Mouse (Mus musculus): ENCODE data around the gene Klb. TPM values are rescaled to one million over a fixed set of nuclear protein-coding genes. Genes with fewer than 3 reads are reported as not detected.

The Klb gene
- total and polyA plus RNA-seq, 2 experiments from 2014 or later = 0.05 to 0.29 TPM

GRCm38 (mm10) chr5:65322165-65322564, 25.9 kb upstream of the Klb start:
- TF ChIP-seq CTCF (IDR thresholded peaks at IDR 0.05; ENCODE audit: low read depth) = no peak
- Histone ChIP-seq H3K4me2 (ENCODE audit: low read depth) (no peak overlapping the region), H3K9ac (no peak overlapping the region), H3K9me3 (ENCODE audit: low read length) (no peaks in the 10 kb centered on the region), H3K4me3 (ENCODE audit: low read depth, low read length) (no peak overlapping the region), H3K27me3 (ENCODE audit: insufficient read depth, low read length) (no peaks in the 10 kb centered on the region), H3K36me3 (ENCODE audit: insufficient read depth) (no peaks in the 10 kb centered on the region), H3K27ac (ENCODE audit: low read depth, low read length) (no peak overlapping the region), H3K4me1 (ENCODE audit: insufficient read depth) (no peaks in the 10 kb centered on the region)
- DNase-seq (no peak), ATAC-seq (no peak)
- 92% methylated on average over 10 of the region's 10 CpGs for WGBS

GRCm38 (mm10) chr5:65324271-65324670, 23.8 kb upstream of the Klb start:
- no peak for DNase-seq
- H3K4me1 ChIP-seq (ENCODE audit: insufficient read depth) = no peaks in the 10 kb centered on the region
- H3K27me3 ChIP-seq (ENCODE audit: insufficient read depth, low read length) = no peaks in the 10 kb centered on the region
- no peak for ATAC-seq
- no peak for TF ChIP-seq CTCF (IDR thresholded peaks at IDR 0.05; ENCODE audit: low read depth)
- H3K4me2 ChIP-seq (ENCODE audit: low read depth) = no peak overlapping the region
- no peak overlapping the region for H3K9ac ChIP-seq
- H3K9me3 ChIP-seq (ENCODE audit: low read length) = no peaks in the 10 kb centered on the region
- H3K36me3 ChIP-seq (ENCODE audit: insufficient read depth) = no peaks in the 10 kb centered on the region
- H3K27ac ChIP-seq (ENCODE audit: low read depth, low read length) = no peak overlapping the region
- no peak overlapping the region for H3K4me3 ChIP-seq (ENCODE audit: low read depth, low read length)
- 89% methylated on average over 3 of the region's 3 CpGs for WGBS

DNA sequence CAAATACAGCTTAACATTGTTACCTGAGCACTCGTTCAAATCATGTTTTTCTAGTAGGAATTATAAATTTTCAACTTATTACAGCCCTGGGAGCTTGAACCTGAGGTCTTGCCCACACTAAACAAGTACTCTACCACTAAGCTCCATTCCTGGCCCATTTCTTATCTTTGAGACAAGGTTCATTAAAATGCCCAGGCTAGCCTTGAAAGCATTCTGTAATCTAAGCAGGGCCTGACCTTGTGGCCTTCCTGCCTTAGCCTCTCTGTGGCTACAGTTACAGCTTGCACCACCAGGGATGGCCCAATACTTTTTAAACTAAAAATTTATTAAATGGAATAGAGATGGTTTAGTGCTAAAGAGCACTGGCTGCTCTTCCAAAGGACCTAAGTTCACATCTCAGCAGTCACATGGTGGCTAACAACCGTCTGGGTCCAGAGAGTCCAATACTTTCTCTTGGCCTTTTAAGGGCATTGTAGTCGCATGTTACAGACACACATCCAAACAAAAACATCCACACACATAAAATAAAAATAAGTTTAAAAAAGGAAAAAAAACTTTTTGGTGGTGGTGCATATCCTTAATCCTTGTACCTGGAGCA, 23.3 kb upstream of the Klb start:
- Histone ChIP-seq H3K27ac (ENCODE audit: low read depth, low read length) (no peak overlapping the region), H3K4me3 (ENCODE audit: low read depth, low read length) (no peak overlapping the region), H3K9ac (no peak overlapping the region), H3K36me3 (ENCODE audit: insufficient read depth) (no peaks in the 10 kb centered on the region), H3K4me1 (ENCODE audit: insufficient read depth) (no peaks in the 10 kb centered on the region), H3K9me3 (ENCODE audit: low read length) (no peaks in the 10 kb centered on the region), H3K27me3 (ENCODE audit: insufficient read depth, low read length) (no peaks in the 10 kb centered on the region), H3K4me2 (ENCODE audit: low read depth) (no peak overlapping the region)
- TF ChIP-seq CTCF (IDR thresholded peaks at IDR 0.05; ENCODE audit: low read depth) = no peak
- WGBS = 92% methylated on average over 3 of the region's 3 CpGs
- ATAC-seq (no peak), DNase-seq (no peak)

- DNase-seq (no peak), ATAC-seq (no peak)
- Histone ChIP-seq H3K27me3 (ENCODE audit: insufficient read depth, low read length) (no peaks in the 10 kb centered on the region), H3K4me1 (ENCODE audit: insufficient read depth) (no peaks in the 10 kb centered on the region), H3K9me3 (ENCODE audit: low read length) (no peaks in the 10 kb centered on the region), H3K4me3 (ENCODE audit: low read depth, low read length) (no peak overlapping the region), H3K9ac (no peak overlapping the region), H3K4me2 (ENCODE audit: low read depth) (no peak overlapping the region), H3K27ac (ENCODE audit: low read depth, low read length) (no peak overlapping the region), H3K36me3 (ENCODE audit: insufficient read depth) (no peaks in the 10 kb centered on the region)
- 84% methylated on average over 5 of the region's 5 CpGs for WGBS
- TF ChIP-seq CTCF (IDR thresholded peaks at IDR 0.05; ENCODE audit: low read depth) = no peak
These were observed 21.9 kb upstream of the Klb start for GRCm38 (mm10) chr5:65326212-65326611.

GRCm38 (mm10) chr5:65329971-65330370, 18.1 kb upstream of the Klb start:
- Histone ChIP-seq H3K4me1 (ENCODE audit: insufficient read depth) (no peaks in the 10 kb centered on the region), H3K9ac (no peak overlapping the region), H3K4me3 (ENCODE audit: low read depth, low read length) (no peak overlapping the region), H3K9me3 (ENCODE audit: low read length) (no peaks in the 10 kb centered on the region), H3K36me3 (ENCODE audit: insufficient read depth) (no peaks in the 10 kb centered on the region), H3K27ac (ENCODE audit: low read depth, low read length) (no peak overlapping the region), H3K4me2 (ENCODE audit: low read depth) (no peak overlapping the region), H3K27me3 (ENCODE audit: insufficient read depth, low read length) (no peaks in the 10 kb centered on the region)
- ATAC-seq (no peak), DNase-seq (no peak)
- WGBS = 88% methylated on average over 3 of the region's 3 CpGs
- TF ChIP-seq CTCF (IDR thresholded peaks at IDR 0.05; ENCODE audit: low read depth) = no peak

- Histone ChIP-seq H3K27me3 (ENCODE audit: insufficient read depth, low read length) (no peaks in the 10 kb centered on the region), H3K4me2 (ENCODE audit: low read depth) (peak overlapping the region; percentile 58), H3K4me1 (ENCODE audit: insufficient read depth) (0 out of 2 replicates have a peak, but pooled peaks cover 5% of the 10 kb centered on the region), H3K9me3 (ENCODE audit: low read length) (no peaks in the 10 kb centered on the region), H3K4me3 (ENCODE audit: low read depth, low read length) (peak overlapping the region; percentile 60), H3K36me3 (ENCODE audit: insufficient read depth) (no peaks in the 10 kb centered on the region), H3K27ac (ENCODE audit: low read depth, low read length) (no peak overlapping the region), H3K9ac (peak overlapping the region; percentile 59)
- no peak for ATAC-seq
- TF ChIP-seq CTCF (IDR thresholded peaks at IDR 0.05; ENCODE audit: low read depth) = no peak
- DNase-seq = no peak
- 12% methylated on average over 8 of the region's 8 CpGs for WGBS
These were observed 13.3 kb upstream of the Klb start for GRCm38 (mm10) chr5:65334788-65335187.

- H3K27ac ChIP-seq (ENCODE audit: low read depth, low read length) = peak within 1 kb of the TSS; percentile 36; the same call in 1 of the 2 replicates
- ATAC-seq (peak; percentile 98), DNase-seq (peak; percentile 95)
- H3K36me3 ChIP-seq (ENCODE audit: insufficient read depth) = no peaks in the 10 kb centered on the region
- peak within 1 kb of the TSS; percentile 58 for H3K4me2 ChIP-seq (ENCODE audit: low read depth)
- no peak for TF ChIP-seq CTCF (IDR thresholded peaks at IDR 0.05; ENCODE audit: low read depth)
- peak within 1 kb of the TSS; percentile 59 for H3K9ac ChIP-seq
- 2% methylated on average over 64 of the region's 65 CpGs for WGBS
- no peaks in the 10 kb centered on the region for H3K9me3 ChIP-seq (ENCODE audit: low read length)
- H3K4me1 ChIP-seq (ENCODE audit: insufficient read depth) = 0 out of 2 replicates have a peak, but pooled peaks cover 5% of the 10 kb centered on the region
- H3K4me3 ChIP-seq (ENCODE audit: low read depth, low read length) = peak within 1 kb of the TSS; percentile 60
- no peaks in the 10 kb centered on the region for H3K27me3 ChIP-seq (ENCODE audit: insufficient read depth, low read length)
These were observed 12.6 kb upstream of the Klb start, which contains the start of gene Rfc1 for GRCm38 (mm10) chr5:65335298-65336074. Rfc1 (minus strand) TSS chr5:65335670.

Data from forebrain, postnatal 0 days (tissue).